Mouse (Mus musculus) lung, postnatal 0 days (tissue): ENCODE data around the gene Mup1.
"Not testable (repeated sequence)": the region's sequence is repeated elsewhere in the genome, so short reads cannot be mapped to it uniquely, and the experiment has no call there.

ENCODE experiments used
- CTCF ChIP-seq: IDR thresholded peaks from 2 replicates; pipeline ENCODE4 v1.5.1; 2016; ENCODE audit warnings: antibody characterized with exemption, mild to moderate bottlenecking
- EP300 ChIP-seq: IDR thresholded peaks from 2 replicates; pipeline ENCODE4 v1.6.1; 2016; ENCODE audit warnings: antibody characterized with exemption, mild to moderate bottlenecking, control low read depth

GRCm38 (mm10) chr4:60501860-60502259 lies at the start of gene Mup1:
- TF ChIP-seq CTCF, EP300: not testable (repeated sequence)
